Mouse (Mus musculus) liver (tissue): Measurements from ENCODE around the gene Syne1.
"Not testable (repeated sequence)": the region's sequence is repeated elsewhere in the genome, so short reads cannot be mapped to it uniquely, and the experiment has no call there.

Experiments
- DNase-seq: peaks from one replicate; pipeline ENCODE4 v3.0.0-alpha.2; 2020; ENCODE audit warnings: mixed read lengths

Gene Syne1

GRCm38 (mm10) chr10:5515330-5515729 is 36.0 kb downstream of the Syne1 start:
- DNase-seq = peak; percentile 7

DNA sequence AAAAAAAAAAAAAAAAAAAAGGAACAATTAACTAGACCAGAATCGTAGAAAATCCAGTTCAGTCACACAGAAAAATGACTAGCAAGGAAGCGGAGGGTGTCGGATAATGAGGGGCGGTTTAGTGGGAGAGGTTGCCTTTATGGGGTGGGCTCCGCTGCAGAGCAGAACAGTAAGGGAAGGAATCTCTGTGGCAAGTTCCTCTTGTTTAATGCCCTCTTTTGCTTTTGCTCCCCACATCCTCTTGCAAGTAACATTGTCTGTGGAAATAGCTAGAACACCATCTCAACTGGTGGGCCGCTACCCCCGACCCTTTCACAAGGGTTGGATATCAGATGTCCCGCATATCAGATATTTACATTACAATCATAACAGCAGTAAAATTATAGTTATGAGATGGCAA is 37.1 kb downstream of the Syne1 start:
- no peak for DNase-seq

DNA sequence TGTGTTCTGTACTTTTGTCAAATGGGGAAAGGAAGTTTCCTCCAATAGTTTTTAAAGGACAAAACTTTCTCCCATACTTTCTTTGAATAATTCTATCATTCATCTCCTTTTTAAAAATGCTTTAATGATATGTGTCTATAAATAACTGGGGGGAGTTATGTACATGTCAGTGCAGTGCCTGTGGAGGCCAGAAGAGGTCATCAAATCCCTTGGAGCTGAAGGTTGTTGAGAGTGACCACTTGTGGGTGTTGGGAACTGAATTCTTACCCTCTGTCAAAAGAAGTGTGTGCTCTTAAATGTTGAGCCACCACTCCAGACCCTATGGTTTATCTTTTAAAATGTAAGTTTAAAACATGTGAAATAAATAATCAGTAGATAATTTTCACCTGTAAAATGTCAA is 39.0 kb downstream of the Syne1 start:
- DNase-seq = no peak

DNA sequence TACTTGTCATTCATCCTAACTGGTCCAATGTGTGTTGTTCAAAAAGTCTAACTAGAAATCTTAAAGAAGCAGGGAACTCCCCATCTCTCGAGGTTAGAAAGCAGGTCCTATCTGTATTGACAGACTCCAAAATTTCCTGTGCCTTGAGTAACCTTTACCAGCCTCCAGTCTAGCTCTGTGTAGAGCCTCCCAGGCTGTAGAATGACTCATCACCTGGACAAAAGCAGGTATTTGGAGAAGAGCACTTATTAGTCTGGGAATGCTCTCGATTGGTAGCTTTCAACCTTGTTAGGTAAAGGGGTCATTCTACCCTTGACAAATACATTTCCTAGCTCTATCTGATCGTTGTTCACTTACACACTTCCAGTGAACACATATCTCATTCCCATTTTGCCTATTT is 39.9 kb downstream of the Syne1 start:
- no peak for DNase-seq

DNA sequence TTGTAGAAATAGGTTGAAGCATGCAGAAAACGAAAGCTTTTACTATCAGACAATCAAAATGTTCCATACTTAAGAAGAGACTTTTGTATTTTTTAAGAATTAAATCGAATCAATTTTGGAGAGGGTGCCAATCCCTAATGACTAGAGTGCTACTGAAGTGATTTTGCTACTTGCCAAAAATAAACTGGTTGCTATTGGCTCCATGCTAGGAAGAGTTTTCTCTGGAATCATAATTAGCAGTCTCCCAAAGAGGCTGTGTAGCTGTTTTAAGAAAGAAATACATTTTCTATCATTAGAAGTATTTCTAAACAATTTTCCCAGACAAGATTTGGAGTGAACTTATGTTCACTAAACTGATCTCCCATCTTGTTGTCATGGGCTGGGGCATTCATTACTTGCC is 43.8 kb downstream of the Syne1 start:
- DNase-seq = no peak

GRCm38 (mm10) chr10:5504761-5505160 is 46.5 kb downstream of the Syne1 start:
- DNase-seq = no peak

GRCm38 (mm10) chr10:5503909-5504308 is 47.4 kb downstream of the Syne1 start:
- DNase-seq = no peak

GRCm38 (mm10) chr10:5499684-5500369 is 51.5 kb downstream of the Syne1 start:
- not testable (repeated sequence) for DNase-seq

GRCm38 (mm10) chr10:5497859-5498258 is 53.4 kb downstream of the Syne1 start:
- DNase-seq = no peak

DNA sequence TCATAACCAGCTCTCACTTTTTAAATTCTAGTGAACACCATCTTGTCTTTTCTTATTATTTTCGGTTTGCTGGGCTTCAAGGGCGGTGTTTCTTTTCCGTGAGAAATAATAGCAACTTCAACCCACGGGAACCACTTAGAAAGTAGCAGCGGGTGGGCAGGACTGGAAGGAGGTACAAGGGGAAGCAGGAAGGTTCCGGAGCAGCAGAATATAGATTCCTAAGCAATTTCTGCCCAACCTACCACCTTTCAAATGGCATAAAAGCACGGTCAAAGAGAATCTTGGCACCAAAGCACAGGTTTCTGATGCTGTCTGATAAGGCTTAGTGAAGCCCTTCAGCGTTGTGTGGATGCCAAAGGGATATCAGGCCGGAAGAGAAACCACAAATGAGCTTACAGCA is 60.2 kb downstream of the Syne1 start:
- no peak for DNase-seq

- DNase-seq = peak; percentile 35
Observed at GRCm38 (mm10) chr10:5490029-5490428, 61.3 kb downstream of the Syne1 start.

GRCm38 (mm10) chr10:5488097-5488496 is 63.2 kb downstream of the Syne1 start:
- no peak for DNase-seq

DNA sequence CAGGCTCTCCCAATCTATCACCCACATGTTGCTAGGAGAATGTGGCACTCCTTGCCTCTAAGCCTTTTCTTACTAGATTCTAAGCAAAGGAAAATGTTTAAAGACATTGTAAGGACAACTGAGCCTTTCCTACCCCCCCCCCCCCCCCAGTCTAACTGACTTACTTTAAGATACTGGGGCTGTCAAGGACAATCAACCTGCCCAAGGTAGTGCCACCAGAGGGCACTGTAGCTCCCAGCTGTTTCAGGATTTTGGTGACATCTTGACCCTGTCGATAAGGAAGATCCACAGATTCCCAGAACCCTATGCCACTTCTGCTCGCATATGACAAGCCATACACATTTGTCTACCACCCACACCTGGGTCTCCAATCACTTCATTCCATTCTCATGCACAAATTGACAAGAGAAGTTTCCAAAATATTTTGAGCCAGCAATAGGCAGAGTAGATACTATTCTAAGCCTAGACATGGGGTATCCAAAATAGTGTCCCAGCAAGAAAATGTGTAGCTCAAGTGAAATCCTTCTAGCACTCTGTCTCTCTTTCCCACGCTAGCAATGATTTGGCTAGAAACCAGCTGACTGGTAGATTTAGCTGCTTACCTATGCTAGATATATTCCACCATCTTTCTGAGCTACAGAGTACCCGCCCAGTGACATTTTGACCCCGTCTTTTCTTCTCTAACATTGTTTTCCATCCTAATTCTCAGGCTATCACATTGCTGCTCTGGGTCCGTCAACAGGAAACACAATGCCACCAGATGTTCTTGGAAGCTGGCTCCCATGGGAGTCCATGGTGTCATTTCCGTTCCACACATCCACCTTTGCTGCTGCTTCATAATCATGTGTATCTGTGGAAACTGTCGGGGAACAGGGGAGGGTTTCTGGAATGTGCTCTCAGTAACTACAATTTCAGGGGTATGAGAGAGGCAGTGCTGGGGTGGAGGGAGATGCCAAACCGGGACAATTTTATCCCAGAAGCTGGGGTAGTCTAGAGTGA is 70.4 kb downstream of the Syne1 start:
- DNase-seq = no peak

DNA sequence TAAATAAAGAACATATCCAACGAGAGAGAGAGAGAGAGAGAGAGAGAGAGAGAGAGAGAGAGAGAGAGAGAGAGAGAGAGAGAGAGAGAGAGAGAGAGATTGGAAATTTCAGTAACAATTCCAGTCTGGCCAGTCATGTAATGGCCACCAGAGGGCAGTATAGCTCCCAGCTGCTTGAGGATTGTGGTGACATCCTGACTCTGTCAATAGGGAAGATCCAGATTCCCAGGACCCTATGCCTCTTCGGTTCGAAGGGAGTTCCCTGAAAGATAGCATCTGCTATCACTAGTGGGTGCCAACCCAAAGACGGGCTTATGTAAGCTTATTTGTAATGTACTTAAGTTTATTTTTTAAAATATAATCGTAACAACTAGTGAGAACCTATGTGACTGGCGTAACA is 71.2 kb downstream of the Syne1 start:
- DNase-seq = peak; percentile 41

DNA sequence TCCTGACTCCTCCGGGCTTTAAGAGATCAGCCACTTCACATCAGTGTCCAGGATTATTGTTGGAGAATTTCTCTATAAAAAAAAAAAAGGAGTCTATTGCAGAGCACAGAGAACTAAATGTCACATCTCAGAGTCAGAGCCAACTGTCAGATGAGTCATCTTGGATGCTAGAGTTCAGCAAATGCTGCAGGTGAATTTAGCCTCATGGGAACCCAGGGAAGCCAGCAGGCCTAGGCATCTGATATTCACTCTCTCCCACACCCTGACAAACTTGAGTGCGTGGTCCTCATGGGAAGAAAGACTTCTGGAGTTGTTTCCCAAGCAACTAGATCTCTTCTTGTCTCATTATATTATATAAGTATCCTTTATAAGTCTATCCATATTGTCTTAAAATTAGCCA is 82.6 kb downstream of the Syne1 start:
- DNase-seq = no peak

- DNase-seq = no peak
Observed at GRCm38 (mm10) chr10:5453830-5454229, 97.5 kb downstream of the Syne1 start.

DNA sequence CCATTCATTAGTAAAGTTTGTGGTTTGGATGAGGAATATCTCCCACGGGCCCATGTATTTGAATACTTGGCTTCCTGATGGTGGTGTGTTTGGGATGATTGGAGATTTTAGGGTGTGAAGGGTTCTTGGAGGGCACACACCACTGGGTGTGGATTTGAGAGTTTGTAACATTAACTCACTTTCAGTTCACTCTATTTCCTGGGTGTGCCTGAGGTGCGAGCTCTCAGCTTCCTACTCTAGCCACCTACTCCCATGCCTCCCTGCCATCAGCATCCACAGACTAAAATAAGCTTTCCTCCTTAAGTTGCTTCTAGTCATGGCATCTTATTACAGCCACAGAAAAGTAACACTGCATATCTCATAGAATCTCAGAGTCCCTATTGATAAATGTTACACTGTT is 101.3 kb downstream of the Syne1 start:
- no peak for DNase-seq

DNA sequence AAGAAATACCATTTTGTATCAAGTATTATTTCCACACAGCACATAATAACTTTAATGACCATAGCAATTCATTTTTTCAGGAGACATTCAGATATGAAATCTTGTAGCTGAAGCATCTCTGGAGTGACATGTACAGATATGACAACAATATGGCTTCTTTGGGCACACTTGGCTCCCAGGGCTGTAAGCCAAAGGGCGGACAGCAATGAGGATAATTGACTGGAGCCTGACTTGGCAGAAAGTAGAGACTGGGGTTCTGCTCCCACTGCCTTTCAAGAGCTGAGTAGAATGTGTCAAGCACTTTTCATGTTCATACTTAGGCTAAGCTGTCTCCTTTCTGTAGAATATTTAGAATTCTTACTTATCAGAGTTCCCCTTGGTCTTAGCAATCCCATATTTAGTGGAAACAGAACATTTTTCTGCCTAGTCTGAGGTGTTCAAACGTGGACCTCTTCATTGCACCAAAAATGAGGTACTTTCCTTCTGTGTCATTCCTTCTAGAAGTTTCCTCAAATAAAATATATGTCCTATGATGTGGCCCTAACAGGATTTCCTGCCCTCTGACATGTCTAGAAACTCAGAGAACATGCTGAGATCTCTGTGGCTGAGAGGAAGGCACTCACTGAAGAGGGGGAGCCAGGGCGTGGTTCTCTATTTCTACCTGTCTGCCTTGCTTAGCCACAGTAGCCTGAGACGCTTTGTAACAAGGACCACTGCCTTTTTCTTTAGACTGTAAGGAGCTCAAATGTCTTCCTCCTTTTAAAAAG is 103.1 kb downstream of the Syne1 start:
- no peak for DNase-seq

DNA sequence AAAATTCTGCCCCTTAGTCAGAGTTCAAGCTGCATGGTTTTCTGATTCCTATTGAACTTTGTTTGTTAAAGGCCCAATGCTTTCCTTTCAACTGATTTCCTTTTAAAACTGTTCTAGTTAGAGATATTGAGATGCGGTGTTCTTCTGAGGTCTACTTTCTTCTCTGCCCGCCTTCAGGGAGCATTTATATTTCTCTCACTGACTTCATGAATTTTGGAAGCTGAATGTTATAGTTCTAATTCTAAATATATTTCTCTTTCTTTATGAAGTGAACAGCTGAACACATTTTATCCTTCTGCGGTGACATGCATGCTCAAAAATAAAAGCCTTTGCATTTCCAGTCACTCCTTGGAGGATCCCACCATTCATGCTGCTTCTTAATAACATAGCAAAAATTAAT is 106.0 kb downstream of the Syne1 start:
- no peak for DNase-seq

- no peak for DNase-seq
Observed at GRCm38 (mm10) chr10:5443020-5443419, 108.3 kb downstream of the Syne1 start.

- DNase-seq = no peak
Observed at GRCm38 (mm10) chr10:5439802-5440350, 111.4 kb downstream of the Syne1 start.

DNA sequence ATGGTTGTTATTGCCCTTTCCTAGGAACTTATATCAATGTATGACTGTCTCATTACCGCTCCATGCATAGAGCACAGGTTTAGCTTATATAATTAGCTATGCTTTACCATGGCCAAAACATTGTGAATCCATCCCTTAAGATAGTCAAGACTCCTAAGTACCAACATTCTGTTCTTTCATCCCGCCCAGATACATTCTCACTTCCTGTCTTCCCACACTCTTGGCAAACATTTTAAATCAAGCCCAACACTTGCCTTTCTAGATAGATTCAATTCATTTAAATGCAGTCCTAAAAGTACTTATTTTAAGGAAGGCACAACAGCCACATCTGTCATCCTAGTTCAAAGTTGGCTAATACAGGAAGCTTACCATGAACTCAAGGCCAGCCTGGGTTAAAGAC is 113.5 kb downstream of the Syne1 start:
- DNase-seq = no peak

DNA sequence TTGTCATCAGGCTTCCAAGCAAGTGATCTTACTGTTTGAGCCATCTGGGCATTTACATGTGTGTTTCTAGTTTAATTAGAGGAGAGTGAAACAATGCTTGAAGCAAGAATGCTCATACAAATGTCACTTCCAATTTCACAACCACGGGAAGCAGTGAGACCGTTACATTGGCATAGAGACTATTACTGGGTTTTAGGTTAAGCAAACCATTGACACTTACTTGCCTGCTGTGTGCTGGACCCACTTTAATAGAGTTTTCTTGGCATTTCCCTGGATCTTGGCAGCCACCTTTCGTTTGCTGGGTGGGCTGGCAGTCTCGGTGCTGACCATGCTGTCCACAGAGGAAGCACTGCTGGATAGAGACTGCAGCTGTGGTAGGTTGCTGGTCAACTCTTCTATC is 127.3 kb downstream of the Syne1 start:
- no peak for DNase-seq
